Mouse (Mus musculus): ENCODE measurements at regions not wholly inside any gene's neighbourhood (a gene's known extent, or its start where the extent isn't known, plus 50 kb on each side); places are given as distances from the start of the nearest gene placed in this dataset.

DNA sequence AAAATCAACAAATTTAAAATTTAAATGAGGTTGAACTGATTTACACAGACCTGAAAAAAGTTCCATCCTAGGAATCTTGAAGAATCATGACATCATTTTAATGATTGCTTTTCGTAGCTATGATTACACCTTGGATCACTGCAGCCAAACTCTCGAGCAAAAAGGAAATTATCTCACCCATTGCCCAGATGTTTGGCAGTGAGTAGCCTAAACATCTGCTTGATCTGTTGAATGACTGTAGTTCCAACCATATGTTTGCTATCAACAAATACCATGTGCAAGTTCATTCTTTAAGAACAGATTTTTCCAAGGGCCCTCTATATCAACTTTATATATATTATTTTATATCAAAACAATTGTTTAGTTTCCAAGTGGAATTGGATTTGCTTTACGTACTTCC lies 296.6 kb downstream of the Dmac1 start:
- DNase-seq (ENCODE audit: low read depth) = no peak

- peak; percentile 2 for DNase-seq (ENCODE audit: low read depth)
These were observed 306.0 kb downstream of the Dmac1 start for GRCm38 (mm10) chr4:74972143-74972542.

Data from 416B (cell line).